Mouse (Mus musculus) testis, adult 2 months (tissue): ENCODE measurements at regions not wholly inside any gene's neighbourhood (a gene's known extent, or its start where the extent isn't known, plus 50 kb on each side); places are given as distances from the start of the nearest gene placed in this dataset.
"Not testable (repeated sequence)": the region's sequence is repeated elsewhere in the genome, so short reads cannot be mapped to it uniquely, and the experiment has no call there.

Experiments used
- H3K27ac ChIP-seq: fragments of 200-500 bp; 2 replicates; pipeline ENCODE4 v1.5.1; 2012; ENCODE audit warnings: low read depth, low read length; ENCODE audit not compliant: control insufficient read depth, insufficient read depth
- H3K27me3 ChIP-seq: fragments of 200-500 bp; 2 replicates; pipeline ENCODE4 v1.6.1; 2012; ENCODE audit warnings: mild to moderate bottlenecking, low read length, moderate library complexity; ENCODE audit not compliant: control insufficient read depth, insufficient read depth
- H3K36me3 ChIP-seq: fragments of 200-500 bp; 2 replicates; pipeline ENCODE4 v1.6.1; 2012; ENCODE audit warnings: mild to moderate bottlenecking, low read length; ENCODE audit not compliant: control insufficient read depth, insufficient read depth
- H3K4me1 ChIP-seq: fragments of 200-500 bp; 2 replicates; pipeline ENCODE4 v1.6.1; 2012; ENCODE audit warnings: low read length; ENCODE audit not compliant: control insufficient read depth, insufficient read depth
- H3K4me3 ChIP-seq: fragments of 200-500 bp; 2 replicates; pipeline ENCODE4 v1.5.1; 2012; ENCODE audit warnings: low read depth, mild to moderate bottlenecking, low read length, moderate library complexity, mixed read lengths; ENCODE audit not compliant: control insufficient read depth
- CTCF ChIP-seq: fragments of 200-500 bp; IDR thresholded peaks from 2 replicates; pipeline ENCODE4 v1.5.1; 2012; ENCODE audit warnings: low read depth, mild to moderate bottlenecking, inconsistent platforms, low read length, moderate library complexity; ENCODE audit not compliant: control insufficient read depth, insufficient read depth, insufficient replicate concordance
- POLR2A ChIP-seq: fragments of 200-500 bp; IDR thresholded peaks from 2 replicates; pipeline ENCODE4 v1.6.1; 2012; ENCODE audit warnings: low read depth, mild to moderate bottlenecking, inconsistent platforms, low read length, moderate library complexity; ENCODE audit not compliant: control insufficient read depth

DNA sequence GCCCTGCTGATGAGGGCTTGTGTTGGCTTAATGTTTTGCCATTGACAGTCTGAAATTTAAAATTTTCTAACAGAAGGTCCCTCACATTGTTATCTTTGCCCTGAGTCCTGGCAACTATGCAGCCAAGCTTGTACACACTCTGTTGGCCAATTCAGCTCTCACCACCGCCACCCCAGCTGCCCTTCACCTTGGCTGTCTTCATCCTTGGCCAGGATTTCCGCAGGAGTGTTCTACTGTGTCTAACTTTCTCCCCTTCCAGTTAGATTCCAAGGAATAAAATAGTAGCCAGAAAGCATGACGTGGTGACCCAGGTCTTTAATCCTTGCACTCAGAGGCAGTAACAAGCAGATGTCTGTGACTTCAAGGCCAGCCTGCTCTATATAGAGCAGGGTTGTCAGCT lies 87.4 kb downstream of the 1700129C05Rik start:
- Histone ChIP-seq H3K36me3 (no peaks in the 10 kb centered on the region), H3K27me3 (no peaks in the 10 kb centered on the region), H3K4me1 (no peaks in the 10 kb centered on the region), H3K27ac (no peak overlapping the region), H3K4me3 (no peak overlapping the region)
- TF ChIP-seq CTCF: no peak
- no peak for TF ChIP-seq POLR2A

DNA sequence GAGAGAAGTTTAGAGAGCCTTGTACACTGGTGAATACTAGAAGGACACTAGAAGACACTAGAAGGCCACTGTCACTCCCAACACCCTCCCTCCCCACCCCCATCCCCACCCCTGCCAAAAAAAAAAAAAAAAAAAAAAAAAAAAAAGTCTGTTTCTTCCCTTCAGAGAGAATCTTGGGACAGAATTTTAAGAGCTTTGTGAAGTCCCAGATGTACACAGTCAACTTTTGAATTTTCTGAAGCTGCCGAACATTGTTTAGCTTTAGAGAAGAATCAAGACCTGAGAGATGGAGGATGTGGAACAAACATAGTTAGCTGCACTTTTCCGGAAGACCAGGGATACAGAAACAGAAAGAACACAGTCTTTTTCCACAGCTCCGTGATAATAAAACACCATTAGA lies 90.3 kb downstream of the 1700129C05Rik start:
- Histone ChIP-seq H3K4me3 (no peak overlapping the region), H3K36me3 (no peaks in the 10 kb centered on the region), H3K4me1 (no peaks in the 10 kb centered on the region), H3K27ac (no peak overlapping the region), H3K27me3 (no peaks in the 10 kb centered on the region)
- TF ChIP-seq POLR2A (no peak), CTCF (no peak)

DNA sequence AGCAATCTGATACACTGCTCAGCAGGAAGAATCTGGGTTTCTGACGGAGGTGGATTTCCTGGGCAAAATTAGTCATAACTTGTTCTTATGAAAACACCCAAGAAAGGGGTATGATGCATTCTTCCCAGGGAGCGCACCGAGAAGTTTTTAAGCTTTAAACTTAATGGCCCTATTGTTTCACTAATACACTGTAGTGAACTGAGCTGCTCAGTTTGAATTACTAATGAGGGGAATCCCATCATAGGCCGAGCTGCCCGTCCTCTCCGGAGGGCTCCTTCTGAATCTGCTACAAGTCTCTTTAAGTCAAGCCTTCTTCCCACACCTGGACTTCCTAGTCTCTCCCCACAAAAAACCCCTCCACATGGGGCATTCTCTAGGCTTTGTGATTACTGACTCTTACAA lies 91.2 kb downstream of the 1700129C05Rik start:
- Histone ChIP-seq H3K4me3 (no peak overlapping the region), H3K36me3 (no peaks in the 10 kb centered on the region), H3K4me1 (no peaks in the 10 kb centered on the region), H3K27me3 (no peaks in the 10 kb centered on the region), H3K27ac (no peak overlapping the region)
- TF ChIP-seq POLR2A (no peak), CTCF (no peak)

DNA sequence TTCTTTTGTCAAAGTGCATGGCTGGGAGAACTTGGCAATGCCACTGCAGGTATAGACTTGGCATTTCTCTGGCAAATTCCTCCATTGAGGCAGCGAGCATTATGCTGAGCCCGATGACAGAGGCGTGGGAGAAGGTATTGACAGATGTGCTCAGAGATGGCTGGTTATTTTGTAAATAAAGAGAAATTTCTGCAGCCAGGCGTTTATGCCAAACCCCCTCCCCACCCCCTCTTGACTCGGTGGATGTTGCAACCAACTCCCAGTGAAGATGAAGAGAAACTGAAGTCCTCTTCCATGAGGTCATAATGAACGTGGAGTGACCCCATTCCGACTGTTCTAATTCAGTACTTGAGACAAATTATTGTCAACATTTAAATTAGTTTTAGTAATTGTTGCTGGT lies 97.0 kb downstream of the 1700129C05Rik start:
- Histone ChIP-seq H3K4me1 (no peaks in the 10 kb centered on the region; the same call in 1 of the 2 replicates), H3K27ac (no peak overlapping the region), H3K4me3 (peak overlapping the region; percentile 52), H3K27me3 (no peaks in the 10 kb centered on the region), H3K36me3 (no peaks in the 10 kb centered on the region)
- TF ChIP-seq POLR2A (no peak), CTCF (no peak)

DNA sequence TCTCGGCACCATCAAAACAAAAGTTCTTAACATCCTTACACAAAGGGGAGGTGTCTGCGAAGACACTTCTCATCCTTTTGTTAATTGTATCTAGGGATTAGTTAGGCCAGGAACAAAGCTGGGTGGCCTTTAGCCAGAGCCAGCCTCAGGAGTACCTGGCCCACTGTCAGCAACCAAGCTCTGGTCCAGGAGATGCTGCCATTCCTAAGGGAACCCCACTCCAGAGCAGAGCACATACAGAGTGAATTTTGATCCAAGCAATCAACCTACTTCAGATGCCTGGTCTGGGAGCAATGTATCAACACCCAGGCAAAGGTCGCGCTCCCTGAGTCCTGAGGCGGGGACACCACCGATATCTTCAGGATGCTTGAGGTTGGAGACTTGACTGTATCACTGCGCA lies 97.5 kb downstream of the 1700129C05Rik start:
- no peak overlapping the region for H3K27ac ChIP-seq
- no peaks in the 10 kb centered on the region for H3K36me3 ChIP-seq
- H3K4me3 ChIP-seq: peak overlapping the region; percentile 52
- TF ChIP-seq CTCF: no peak
- no peak for TF ChIP-seq POLR2A
- no peaks in the 10 kb centered on the region for H3K27me3 ChIP-seq
- H3K4me1 ChIP-seq: no peaks in the 10 kb centered on the region; the same call in 1 of the 2 replicates

DNA sequence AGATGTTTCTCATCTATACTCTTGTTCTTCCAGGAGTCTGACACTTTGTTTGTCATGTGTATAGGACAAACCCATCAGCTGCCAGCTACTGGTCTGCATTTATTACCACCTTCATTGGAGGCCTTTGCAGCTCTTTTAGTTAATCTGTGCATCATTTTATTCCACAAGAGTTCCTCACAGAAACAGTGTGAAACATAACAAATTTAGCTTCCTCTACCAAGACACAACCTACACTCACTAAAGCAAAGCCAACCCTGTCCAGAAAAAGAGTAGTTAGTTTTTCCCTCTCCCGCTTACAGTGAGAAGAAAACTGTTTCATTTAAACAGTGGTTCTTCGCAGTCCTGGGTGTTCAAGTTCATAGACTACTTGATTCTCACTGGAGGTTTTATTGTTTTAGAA lies 100.5 kb downstream of the 1700129C05Rik start:
- H3K4me3 ChIP-seq: no peak overlapping the region
- TF ChIP-seq CTCF (no peak), POLR2A (no peak)
- H3K27me3 ChIP-seq: no peaks in the 10 kb centered on the region
- H3K4me1 ChIP-seq: no peaks in the 10 kb centered on the region; the same call in 1 of the 2 replicates
- no peak overlapping the region for H3K27ac ChIP-seq
- no peaks in the 10 kb centered on the region for H3K36me3 ChIP-seq

DNA sequence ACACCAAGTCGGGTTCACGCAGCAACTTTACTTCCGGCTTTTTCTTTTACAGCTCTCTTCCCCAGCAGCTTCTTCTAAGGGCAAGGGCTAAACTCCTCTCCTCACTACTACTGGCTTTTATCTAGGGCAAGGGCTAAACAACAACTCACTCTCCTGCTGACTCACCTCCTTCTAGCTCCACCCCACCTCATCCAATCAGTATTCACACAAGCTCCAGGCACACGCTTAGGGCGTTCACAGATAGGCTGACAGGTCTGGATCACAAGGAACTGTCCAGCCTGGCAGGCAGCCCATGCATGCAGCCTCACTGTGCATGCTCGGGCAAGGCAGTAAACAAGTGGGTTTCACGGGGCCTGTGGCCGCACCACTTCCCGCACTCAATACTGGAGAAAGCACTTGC lies 116.9 kb downstream of the 1700129C05Rik start:
- H3K27ac ChIP-seq, H3K4me1 ChIP-seq, H3K27me3 ChIP-seq, H3K36me3 ChIP-seq, H3K4me3 ChIP-seq: not testable (repeated sequence)

DNA sequence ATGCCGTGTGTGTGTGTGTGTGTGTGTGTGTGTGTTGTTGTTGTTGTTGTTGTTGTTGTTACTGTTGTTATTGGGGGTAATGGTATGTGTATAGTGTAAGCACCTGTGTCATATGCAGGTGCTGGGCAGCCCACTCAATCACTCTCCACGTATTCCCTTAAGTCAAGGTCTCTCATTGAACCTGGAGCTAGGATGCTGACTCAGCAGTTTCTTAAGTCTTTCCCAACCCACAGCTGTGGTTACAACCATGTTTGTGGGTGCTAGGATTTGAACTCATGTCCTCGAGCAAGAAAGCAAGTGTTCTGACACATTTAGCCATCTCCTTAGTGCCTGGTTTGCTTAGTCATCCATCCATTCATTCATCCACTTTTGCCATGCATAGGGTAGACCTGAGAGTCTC lies 133.2 kb downstream of the 1700129C05Rik start:
- no peaks in the 10 kb centered on the region for H3K36me3 ChIP-seq
- no peaks in the 10 kb centered on the region for H3K4me1 ChIP-seq
- TF ChIP-seq CTCF (no peak), POLR2A (no peak)
- H3K4me3 ChIP-seq: no peak overlapping the region
- H3K27ac ChIP-seq: no peak overlapping the region
- H3K27me3 ChIP-seq: no peaks in the 10 kb centered on the region
